Mouse (Mus musculus): ENCODE measurements around the gene Prr36.

GRCm38 (mm10) chr8:4205246-4206123, 11.8 kb downstream of the Prr36 start:
- TF ChIP-seq CTCF (IDR thresholded peaks at IDR 0.05 in 2 of 3, conservative IDR thresholded peaks at IDR 0.05 in 1 of 3; ENCODE audit: control insufficient read depth in 1 of 3, insufficient read depth in 1 of 3, low read depth in 2 of 3, low read length in 3 of 3, poor library complexity in 1 of 3, severe bottlenecking in 1 of 3) (no peak), TCF12 (IDR thresholded peaks at IDR 0.05; ENCODE audit: low read depth, low read length) (no peak), USF2 (IDR thresholded peaks at IDR 0.05; ENCODE audit: borderline replicate concordance in 1 of 2, insufficient read depth in 1 of 2, low read depth in 1 of 2, low read length in 2 of 2) (no peak), POLR2A (IDR thresholded peaks at IDR 0.05; ENCODE audit: control insufficient read depth in 1 of 2, insufficient read depth in 1 of 2, low read depth in 1 of 2, low read length in 2 of 2, poor library complexity in 1 of 2) (no peak), USF1 (IDR thresholded peaks at IDR 0.05; ENCODE audit: low read depth, low read length) (no peak), MAFK (IDR thresholded peaks at IDR 0.05; ENCODE audit: borderline replicate concordance, low read depth, low read length) (no peak), GATA1 (IDR thresholded peaks at IDR 0.05; ENCODE audit: low read depth, low read length) (no peak), SIN3A (IDR thresholded peaks at IDR 0.05; ENCODE audit: low read length) (no peak), ZMIZ1 (IDR thresholded peaks at IDR 0.05; ENCODE audit: low read depth, low read length) (no peak), CHD2 (IDR thresholded peaks at IDR 0.05; ENCODE audit: low read length) (no peak), HCFC1 (IDR thresholded peaks at IDR 0.05; ENCODE audit: low read depth, low read length) (no peak), NRF1 (IDR thresholded peaks at IDR 0.05; ENCODE audit: insufficient read depth, low read depth, low read length, poor library complexity, severe bottlenecking) (no peak), POLR2AphosphoS2 (IDR thresholded peaks at IDR 0.05; ENCODE audit: low read length) (no peak)

All from MEL (cell line).